Mouse (Mus musculus) limb, embryonic 10.5 days (tissue): ENCODE data around the gene Hist1h2bf. TPM values are rescaled to one million over a fixed set of nuclear protein-coding genes. Genes with fewer than 3 reads are reported as not detected.
"Not testable (repeated sequence)": the region's sequence is repeated elsewhere in the genome, so short reads cannot be mapped to it uniquely, and the experiment has no call there.

Experiments used
- DNase-seq: peaks from one replicate; pipeline ENCODE4 v3.0.0-alpha.2; 2017; ENCODE audit warnings: low spot score
- H3K27ac ChIP-seq: fragments of 300-500 bp; sonication (generic); 2 replicates; pipeline ENCODE4 v1.5.1; 2016; ENCODE audit warnings: mild to moderate bottlenecking
- H3K27me3 ChIP-seq: fragments of 300-500 bp; sonication (generic); 2 replicates; pipeline ENCODE4 v1.6.1; 2016; ENCODE audit warnings: low read depth, mild to moderate bottlenecking; ENCODE audit not compliant: poor library complexity, severe bottlenecking
- H3K36me3 ChIP-seq: fragments of 300-500 bp; sonication (generic); 2 replicates; pipeline ENCODE4 v1.6.1; 2016; ENCODE audit warnings: mild to moderate bottlenecking, moderate library complexity
- H3K4me1 ChIP-seq: fragments of 300-500 bp; sonication (generic); 2 replicates; pipeline ENCODE4 v1.6.1; 2016
- H3K4me3 ChIP-seq: fragments of 300-500 bp; sonication (generic); 2 replicates; pipeline ENCODE4 v1.5.1; 2016; ENCODE audit warnings: mild to moderate bottlenecking, moderate library complexity
- H3K9me3 ChIP-seq: fragments of 300-500 bp; sonication (generic); replicated peaks from 2 replicates; pipeline ENCODE4 v1.6.1; 2016; ENCODE audit warnings: mild to moderate bottlenecking
- WGBS: fragments of 180-500 bp; shearing (Covaris S2); methylation state at CpG from one replicate; pipeline ENCODE4 v1.1.7; 2016; 5-methylcytosine and 5-hydroxymethylcytosine counted together
- polyA plus RNA-seq: library from polyadenylated mRNA; unstranded; fragments of >200 nt; fragmentation: Nextera tagmentation; extraction: Ambion mirVana; gene quantifications from 2 replicates; pipeline ENCODE4 v1.2.1, GENCODE M21; 2016

The Hist1h2bf gene
- polyA plus RNA-seq: 2.4 and 3.5 TPM in 2 replicates

DNA sequence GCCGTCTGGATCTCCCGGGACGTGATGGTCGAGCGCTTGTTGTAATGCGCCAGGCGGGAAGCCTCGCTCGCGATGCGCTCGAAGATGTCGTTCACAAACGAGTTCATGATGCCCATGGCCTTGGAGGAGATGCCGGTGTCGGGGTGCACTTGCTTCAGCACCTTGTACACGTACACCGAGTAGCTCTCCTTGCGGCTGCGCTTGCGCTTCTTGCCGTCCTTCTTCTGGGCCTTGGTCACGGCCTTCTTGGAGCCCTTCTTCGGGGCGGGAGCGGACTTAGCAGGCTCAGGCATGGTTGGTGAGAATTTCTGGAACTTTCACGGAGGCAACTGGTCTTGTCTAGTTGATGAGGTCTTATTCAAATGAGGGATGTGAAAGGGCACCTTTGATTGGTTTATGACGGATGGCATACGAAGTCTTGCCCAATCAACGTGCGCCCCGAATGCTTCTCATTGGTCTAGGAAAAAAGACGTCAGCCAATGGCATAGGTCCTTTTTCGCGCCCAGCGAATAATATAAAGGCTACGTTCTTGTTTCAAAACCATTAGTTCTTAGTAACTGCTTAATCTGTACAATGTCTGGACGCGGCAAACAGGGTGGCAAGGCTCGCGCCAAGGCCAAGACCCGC is at the start of gene Hist1h2bf, which contains the start of gene Hist1h2ad:
Hist1h2bf (minus strand) TSS at position 299 of the 627 bp plus-strand sequence.
Hist1h2ad (plus strand) TSS at position 484 of the 627 bp plus-strand sequence.
- peaks cover 26% of the 10 kb centered on the region for H3K4me1 ChIP-seq
- not testable (repeated sequence) for H3K36me3 ChIP-seq, H3K9me3 ChIP-seq, H3K27me3 ChIP-seq
- H3K4me3 ChIP-seq: peak within 1 kb of the TSS; percentile 56
- H3K27ac ChIP-seq: peak within 1 kb of the TSS; percentile 91
- 1% methylated on average over 42 of the region's 42 CpGs for WGBS
- DNase-seq: peak; percentile 84

DNA sequence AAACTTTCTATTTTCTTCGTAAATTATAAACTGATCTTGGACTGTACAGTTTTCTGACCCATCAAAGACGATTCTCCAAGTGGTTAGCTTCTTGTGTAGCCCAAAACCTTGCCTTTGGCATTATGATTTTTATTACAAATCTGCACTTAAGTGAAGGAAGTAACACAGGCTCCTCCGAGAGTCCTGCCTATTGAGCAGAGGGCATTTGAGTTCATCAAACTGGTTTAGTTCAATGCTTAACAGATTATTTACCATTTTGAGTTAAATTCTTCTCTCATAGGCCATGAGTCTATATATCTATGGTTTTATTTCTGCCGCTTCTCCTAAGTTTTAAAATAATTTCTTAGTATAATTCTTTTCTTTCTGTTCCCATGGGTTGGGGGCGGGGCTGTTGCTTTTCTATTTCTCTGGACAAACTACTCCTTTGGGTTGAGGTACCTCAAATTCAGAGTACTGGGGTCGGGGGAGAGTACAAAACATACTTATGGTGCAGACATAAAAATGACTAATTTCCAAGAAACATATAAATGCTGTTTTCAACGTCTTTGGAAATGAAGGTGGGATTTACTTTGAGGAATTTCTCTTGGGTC is 49.0 kb upstream of the Hist1h2bf start:
- Histone ChIP-seq H3K4me3 (peak overlapping the region; percentile 57), H3K27ac (peak overlapping the region; percentile 91), H3K27me3 (no peaks in the 10 kb centered on the region), H3K9me3 (no peaks in the 10 kb centered on the region), H3K4me1 (peaks cover 18% of the 10 kb centered on the region), H3K36me3 (no peaks in the 10 kb centered on the region)
- DNase-seq: no peak
- 34% methylated on average over 7 of the region's 7 CpGs for WGBS

DNA sequence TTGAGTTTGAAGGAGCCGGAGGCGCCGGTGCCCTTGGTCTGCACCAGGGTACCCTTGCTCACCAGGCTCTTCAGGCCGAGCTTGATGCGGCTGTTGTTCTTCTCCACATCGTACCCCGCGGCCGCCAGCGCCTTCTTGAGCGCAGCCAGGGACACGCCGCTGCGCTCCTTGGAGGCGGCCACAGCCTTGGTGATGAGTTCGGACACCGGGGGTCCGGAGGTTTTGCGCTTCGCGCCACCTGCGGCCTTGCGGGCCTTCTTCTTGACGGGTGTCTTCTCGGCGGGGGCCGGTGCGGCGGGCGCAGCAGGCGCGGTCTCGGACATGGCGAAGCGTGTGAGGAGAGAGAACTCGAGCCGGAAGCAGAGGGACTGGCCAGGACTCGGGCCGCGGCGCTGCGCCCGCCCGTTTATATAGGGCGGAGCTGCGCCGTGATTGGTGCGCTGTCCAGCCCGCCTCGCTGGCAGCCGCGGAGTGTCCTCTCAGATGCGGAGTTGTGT is 48.2 kb upstream of the Hist1h2bf start, which contains the start of gene Hist1h1e:
Hist1h1e (minus strand) TSS at position 384 of the 497 bp plus-strand sequence.
- not testable (repeated sequence) for H3K27me3 ChIP-seq, H3K36me3 ChIP-seq, H3K9me3 ChIP-seq
- WGBS: under 1% methylated on average over 53 of the region's 53 CpGs
- H3K4me3 ChIP-seq: peak within 1 kb of the TSS; percentile 57
- H3K4me1 ChIP-seq: peaks cover 18% of the 10 kb centered on the region
- peak; percentile 93 for DNase-seq
- peak within 1 kb of the TSS; percentile 91 for H3K27ac ChIP-seq

DNA sequence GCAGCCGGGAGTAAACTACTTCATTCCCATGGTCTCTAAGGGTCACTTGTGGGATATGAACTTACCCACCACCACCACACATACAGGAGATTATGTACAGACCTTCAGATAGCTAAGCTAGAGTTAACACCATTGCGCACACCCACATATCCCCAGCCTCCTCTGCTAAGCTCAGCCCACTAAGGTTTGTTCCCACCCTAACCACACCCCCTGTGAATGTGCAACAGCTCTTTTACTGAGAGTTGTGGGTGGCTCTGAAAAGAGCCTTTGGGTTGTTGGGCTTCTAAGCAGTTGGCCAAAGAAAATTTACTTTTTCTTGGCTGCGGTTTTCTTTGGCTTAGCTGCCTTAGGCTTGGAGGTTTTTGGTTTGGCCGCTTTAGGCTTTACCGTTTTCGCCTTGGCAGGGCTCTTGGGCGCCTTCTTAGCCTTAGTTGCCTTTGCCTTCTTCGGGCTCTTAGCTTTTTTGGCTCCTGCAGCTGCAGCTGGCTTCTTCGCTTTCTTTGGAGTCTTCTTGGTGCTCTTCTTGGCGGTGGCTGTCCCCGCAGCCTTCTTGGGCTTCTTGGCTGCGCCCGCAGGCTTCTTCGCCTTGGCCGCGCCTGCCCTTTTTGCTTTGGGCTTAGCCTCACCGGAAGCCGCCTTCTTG is 47.7 kb upstream of the Hist1h2bf start:
- Histone ChIP-seq H3K27ac (peak overlapping the region; percentile 91), H3K9me3 (no peaks in the 10 kb centered on the region), H3K36me3 (no peaks in the 10 kb centered on the region), H3K4me1 (peaks cover 18% of the 10 kb centered on the region), H3K4me3 (peak overlapping the region; percentile 57), H3K27me3 (no peaks in the 10 kb centered on the region)
- under 1% methylated on average over 18 of the region's 18 CpGs for WGBS
- DNase-seq: peak; percentile 76

DNA sequence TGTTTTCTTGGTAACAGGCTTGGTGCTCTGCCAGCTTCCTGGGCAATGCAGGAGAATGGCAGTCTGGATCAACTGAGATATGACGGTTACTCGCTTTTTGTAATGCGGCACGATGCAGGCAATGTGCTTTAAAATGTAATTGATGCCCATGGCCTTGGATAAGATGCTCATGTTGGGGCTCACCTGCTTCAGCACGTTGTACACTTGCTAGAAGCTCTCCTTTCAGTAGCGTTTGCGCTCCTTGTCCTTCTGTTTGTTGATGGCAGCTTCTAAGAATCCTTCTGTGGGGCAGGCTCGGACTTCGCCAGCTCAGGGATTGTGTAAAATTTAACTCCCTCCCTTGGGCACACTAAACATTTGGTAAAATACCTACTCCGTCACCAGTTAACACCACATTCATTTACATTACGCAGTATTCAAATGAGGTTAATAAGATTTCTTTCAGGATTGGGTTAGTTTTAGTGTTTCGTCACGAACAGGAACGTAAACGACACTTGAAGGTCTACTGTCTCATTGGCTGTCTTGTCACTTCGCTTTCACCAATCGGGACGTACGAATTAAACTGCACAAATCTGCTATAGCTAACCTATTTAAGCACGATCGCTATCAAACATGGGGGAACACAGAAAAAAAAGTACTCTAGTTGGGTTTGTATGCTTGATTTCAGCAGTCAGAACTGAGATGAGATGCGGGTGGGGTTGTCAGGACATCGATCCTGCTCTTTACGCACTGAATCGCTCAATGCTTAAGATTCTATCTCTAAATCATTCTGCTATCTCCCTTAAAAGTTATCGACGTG is 46.9 kb upstream of the Hist1h2bf start, which contains the start of gene Hist1h2be:
Hist1h2be (minus strand) TSS at position 392 of the 799 bp plus-strand sequence.
- DNase-seq: peak; percentile 68
- Histone ChIP-seq H3K4me3 (peak within 1 kb of the TSS; percentile 57), H3K27ac (peak within 1 kb of the TSS; percentile 91), H3K9me3 (no peaks in the 10 kb centered on the region), H3K27me3 (no peaks in the 10 kb centered on the region), H3K36me3 (no peaks in the 10 kb centered on the region), H3K4me1 (peaks cover 18% of the 10 kb centered on the region)
- WGBS: 1% methylated on average over 27 of the region's 27 CpGs

DNA sequence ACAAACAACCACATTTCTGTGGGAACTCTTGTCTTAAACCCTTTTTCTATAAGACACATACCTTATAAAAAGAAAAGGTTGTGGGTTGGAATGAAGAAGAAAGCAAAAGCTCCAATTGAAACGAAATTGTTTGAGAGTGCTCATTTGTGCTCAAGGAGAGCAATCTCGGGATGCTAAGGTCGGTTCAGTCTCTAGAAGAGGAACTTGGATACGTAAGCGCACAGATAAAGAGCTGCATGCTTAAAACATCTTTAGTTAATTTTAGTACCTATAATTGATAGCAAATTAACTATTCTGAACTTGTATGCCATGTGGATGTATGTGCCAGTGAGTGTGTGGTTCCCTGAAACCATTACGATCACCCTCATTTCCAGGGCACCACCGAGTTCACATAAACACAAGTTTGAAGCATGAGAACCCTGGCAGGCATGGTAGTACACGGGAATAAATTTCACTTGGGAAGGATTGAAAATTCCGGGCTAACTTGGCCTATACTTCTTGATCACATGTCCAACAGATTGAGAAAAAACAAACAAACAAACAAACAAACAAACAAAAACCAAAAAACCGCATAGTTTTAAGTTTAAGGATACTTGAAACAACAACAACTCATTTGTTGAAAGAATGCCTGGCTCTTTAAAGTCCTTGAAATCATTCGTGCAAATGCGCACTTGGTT is 46.2 kb upstream of the Hist1h2bf start:
- WGBS: 61% methylated on average over 12 of the region's 12 CpGs
- H3K9me3 ChIP-seq: no peaks in the 10 kb centered on the region
- peaks cover 18% of the 10 kb centered on the region for H3K4me1 ChIP-seq
- H3K4me3 ChIP-seq: peak overlapping the region; percentile 57
- DNase-seq: no peak
- H3K27me3 ChIP-seq: no peaks in the 10 kb centered on the region
- H3K27ac ChIP-seq: peak overlapping the region; percentile 91
- H3K36me3 ChIP-seq: no peaks in the 10 kb centered on the region

DNA sequence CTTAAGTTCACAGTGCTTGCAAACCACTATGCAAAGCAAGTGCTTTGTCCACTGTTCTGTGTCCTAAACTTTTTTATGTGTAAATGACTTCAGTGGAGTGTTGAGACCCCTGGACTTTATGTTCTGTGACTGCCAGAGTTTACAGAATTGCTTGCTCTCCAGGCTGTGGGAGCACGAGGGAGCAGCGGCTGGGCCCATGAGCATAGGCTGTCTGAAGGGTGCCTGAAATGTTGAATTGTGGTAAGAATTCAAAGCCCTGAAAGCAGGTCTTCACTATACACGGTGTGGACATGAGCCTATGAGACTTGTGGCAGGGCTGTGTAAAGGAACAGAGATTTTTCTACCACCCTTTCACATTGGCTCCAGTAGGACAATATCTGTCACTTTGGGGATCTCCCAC is 37.6 kb upstream of the Hist1h2bf start:
- DNase-seq: no peak
- Histone ChIP-seq H3K27me3 (no peaks in the 10 kb centered on the region), H3K9me3 (no peaks in the 10 kb centered on the region), H3K36me3 (no peaks in the 10 kb centered on the region), H3K4me3 (no peak overlapping the region), H3K4me1 (no peaks in the 10 kb centered on the region), H3K27ac (no peak overlapping the region)
- 90% methylated on average over 3 of the region's 3 CpGs for WGBS

DNA sequence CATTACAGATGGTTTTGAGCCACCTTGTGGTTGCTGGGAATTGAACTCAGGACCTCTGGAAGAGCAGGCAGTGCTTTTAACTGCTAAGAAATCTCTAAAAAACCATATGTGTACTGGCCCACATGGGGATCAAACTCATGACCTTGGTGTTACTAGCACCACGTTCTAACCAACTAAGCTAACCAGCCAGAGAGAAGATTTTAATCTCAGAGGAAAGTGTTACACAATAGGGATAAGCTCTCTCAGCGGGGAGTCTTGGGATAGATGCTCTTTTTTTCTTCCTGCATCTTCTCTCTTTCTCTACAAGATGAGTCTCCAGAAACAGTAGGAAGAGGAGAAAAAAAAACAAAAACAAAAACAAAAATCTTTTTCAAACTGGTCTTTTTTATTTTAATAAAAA is 36.4 kb upstream of the Hist1h2bf start:
- Histone ChIP-seq H3K4me1 (no peaks in the 10 kb centered on the region), H3K4me3 (no peak overlapping the region), H3K27ac (no peak overlapping the region), H3K36me3 (no peaks in the 10 kb centered on the region), H3K9me3 (no peaks in the 10 kb centered on the region), H3K27me3 (no peaks in the 10 kb centered on the region)
- 68% methylated on average over 2 of the region's 2 CpGs for WGBS
- no peak for DNase-seq

DNA sequence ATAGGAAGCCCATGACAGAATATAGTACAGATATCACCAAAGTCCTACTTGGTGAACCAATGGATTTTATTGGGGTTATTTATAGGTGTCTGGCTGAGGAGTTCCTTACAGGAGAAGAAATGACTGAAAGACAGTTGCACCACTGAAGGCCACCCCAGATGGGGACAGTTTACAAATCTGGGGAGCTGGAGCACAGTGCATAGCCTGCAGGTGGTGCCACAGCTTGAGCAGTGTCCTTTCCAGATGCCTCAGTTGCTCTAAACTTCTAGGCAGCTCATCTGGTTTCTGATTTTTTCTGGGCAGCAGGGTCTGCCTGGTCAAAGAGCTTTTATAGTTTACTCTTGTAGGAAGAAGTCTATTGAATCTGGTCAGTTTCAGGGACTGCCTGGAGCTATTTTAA is 35.8 kb upstream of the Hist1h2bf start:
- DNase-seq: no peak
- Histone ChIP-seq H3K27me3 (no peaks in the 10 kb centered on the region), H3K27ac (no peak overlapping the region), H3K4me3 (no peak overlapping the region), H3K4me1 (no peaks in the 10 kb centered on the region), H3K9me3 (no peaks in the 10 kb centered on the region), H3K36me3 (no peaks in the 10 kb centered on the region)

DNA sequence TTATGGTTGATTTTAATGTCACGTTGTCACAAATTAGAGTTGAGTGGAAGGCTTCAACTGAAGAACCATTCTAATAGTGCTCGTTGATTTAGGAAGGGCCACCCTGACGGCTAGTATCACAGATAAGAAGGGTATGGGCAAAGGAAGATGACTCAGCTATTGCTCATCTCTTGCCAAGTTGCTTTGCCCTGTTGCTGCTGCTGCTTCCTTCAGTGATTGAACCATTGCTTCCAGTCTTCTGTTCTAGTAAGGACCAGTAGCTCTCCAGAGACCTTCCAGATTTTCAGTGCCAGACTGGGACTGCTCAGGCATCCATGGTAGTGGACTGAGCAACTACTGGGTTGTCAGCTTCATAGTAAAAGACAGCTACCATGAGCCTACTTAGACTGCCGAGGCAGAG is 35.2 kb upstream of the Hist1h2bf start:
- H3K4me1 ChIP-seq: no peaks in the 10 kb centered on the region
- DNase-seq: no peak
- no peaks in the 10 kb centered on the region for H3K27me3 ChIP-seq
- H3K9me3 ChIP-seq: no peaks in the 10 kb centered on the region
- 92% methylated on average over 4 of the region's 4 CpGs for WGBS
- no peaks in the 10 kb centered on the region for H3K36me3 ChIP-seq
- H3K4me3 ChIP-seq: no peak overlapping the region
- no peak overlapping the region for H3K27ac ChIP-seq

DNA sequence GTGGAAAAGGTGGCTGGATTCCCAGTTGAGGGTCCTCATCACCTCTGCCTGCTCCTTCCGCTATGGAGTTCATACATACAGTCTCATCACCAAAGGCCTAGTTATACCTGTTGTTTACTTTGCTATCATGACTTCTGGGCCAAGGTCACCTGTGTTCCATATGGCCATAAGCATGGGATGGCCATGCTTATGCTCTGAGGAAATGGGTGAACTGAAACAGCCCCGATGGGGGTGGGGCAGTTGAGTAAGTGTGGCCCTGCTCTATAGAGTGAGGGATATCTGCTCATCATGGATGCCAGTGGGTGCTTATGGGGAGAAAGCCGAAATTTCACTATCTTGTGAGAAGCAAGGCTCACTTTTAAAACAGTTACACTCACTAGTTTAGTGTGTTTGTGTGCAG is 31.1 kb upstream of the Hist1h2bf start:
- WGBS: 94% methylated on average over 3 of the region's 3 CpGs
- Histone ChIP-seq H3K4me1 (no peaks in the 10 kb centered on the region), H3K4me3 (no peak overlapping the region), H3K9me3 (no peaks in the 10 kb centered on the region), H3K27me3 (no peaks in the 10 kb centered on the region), H3K27ac (no peak overlapping the region), H3K36me3 (no peaks in the 10 kb centered on the region)
- no peak for DNase-seq

DNA sequence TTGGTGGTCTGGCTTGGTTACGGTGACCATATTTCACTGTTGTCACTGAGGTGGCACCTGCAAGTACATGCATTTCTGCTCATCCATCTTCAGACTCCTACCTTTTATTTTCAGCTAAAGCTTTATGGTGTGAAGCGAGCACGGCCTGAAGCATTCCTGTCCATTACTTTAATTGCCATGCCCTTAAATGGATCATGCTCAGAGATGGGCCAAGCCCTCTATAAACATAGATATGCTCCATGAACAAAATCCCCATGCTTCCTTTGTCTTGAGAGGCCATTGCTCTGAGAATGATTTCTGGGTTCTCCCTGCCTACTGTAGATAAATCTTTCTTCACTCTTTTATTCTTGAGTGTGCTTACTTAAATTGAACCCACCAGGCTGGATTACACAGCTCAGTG is 30.5 kb upstream of the Hist1h2bf start:
- Histone ChIP-seq H3K4me1 (no peaks in the 10 kb centered on the region), H3K27ac (no peak overlapping the region), H3K9me3 (no peaks in the 10 kb centered on the region), H3K27me3 (no peaks in the 10 kb centered on the region), H3K4me3 (no peak overlapping the region), H3K36me3 (no peaks in the 10 kb centered on the region)
- WGBS: 81% methylated on average over 3 of the region's 3 CpGs
- no peak for DNase-seq
